Mouse (Mus musculus) heart, adult 2 months (tissue): ENCODE measurements around the gene Gnat1. TPM values are rescaled to one million over a fixed set of nuclear protein-coding genes. Genes with fewer than 3 reads are reported as not detected.

Source experiments
- DNase-seq, 2 experiments: peaks; one replicate each; pipeline ENCODE4 v3.0.0; 2021
- H3K27ac ChIP-seq: fragments of 200-600 bp; 2 replicates; pipeline ENCODE4 v1.8.1; 2022
- H3K27me3 ChIP-seq: fragments of 200-500 bp; 2 replicates; pipeline ENCODE4 v1.6.1; 2012; ENCODE audit warnings: mild to moderate bottlenecking, low read length, inconsistent platforms, mixed read lengths; ENCODE audit not compliant: control insufficient read depth, insufficient read depth
- H3K36me3 ChIP-seq: fragments of 200-500 bp; 2 replicates; pipeline ENCODE4 v1.6.1; 2012; ENCODE audit warnings: low read length, inconsistent platforms; ENCODE audit not compliant: control insufficient read depth, insufficient read depth
- H3K4me1 ChIP-seq: fragments of 200-500 bp; 2 replicates; pipeline ENCODE4 v1.6.1; 2011; ENCODE audit warnings: low read length; ENCODE audit not compliant: control insufficient read depth, insufficient read depth
- H3K4me3 ChIP-seq: fragments of 200-600 bp; 2 replicates; pipeline ENCODE4 v1.8.1; 2022
- H3K79me2 ChIP-seq: fragments of 200-500 bp; replicated peaks from 2 replicates; pipeline ENCODE4 v1.6.1; 2012; ENCODE audit warnings: mild to moderate bottlenecking, inconsistent platforms, low read length, moderate library complexity, mixed read lengths; ENCODE audit not compliant: control insufficient read depth, insufficient read depth
- H3K9ac ChIP-seq: fragments of 200-500 bp; 2 replicates; pipeline ENCODE4 v1.6.1; 2012; ENCODE audit warnings: low read depth, mild to moderate bottlenecking, control low read depth, inconsistent platforms, low read length, mixed read lengths
- CTCF ChIP-seq: fragments of 200-600 bp; IDR thresholded peaks from 2 replicates; pipeline ENCODE4 v1.8.1; 2022; ENCODE audit warnings: antibody characterized with exemption, mild to moderate bottlenecking, moderate library complexity
- EP300 ChIP-seq: fragments of 200-500 bp; IDR thresholded peaks from 2 replicates; pipeline ENCODE4 v1.6.1; 2011; ENCODE audit warnings: low read depth, low read length, control low read depth; ENCODE audit not compliant: insufficient read depth
- POLR2A ChIP-seq: fragments of 200-500 bp; IDR thresholded peaks from 2 replicates; pipeline ENCODE4 v1.6.1; 2011; ENCODE audit warnings: mild to moderate bottlenecking, low read depth, low read length, control low read depth; ENCODE audit not compliant: insufficient read depth
- WGBS: fragments of 180-500 bp; shearing (Covaris S2); methylation state at CpG from one replicate; pipeline ENCODE4 v1.1.7; 2018; 5-methylcytosine and 5-hydroxymethylcytosine counted together
- intact Hi-C: fragments of 180-260 bp; cut with DNase I; formaldehyde crosslinking; loops from one replicate; pipeline ENCODE4 v1.15.1; 2025
- polyA plus RNA-seq: library from polyadenylated mRNA; depleted of rRNA; stranded (reverse); fragments of >200 nt; gene quantifications from 2 replicates; pipeline ENCODE4 v1.2.3, GENCODE M21; 2012
- total RNA-seq, 2 experiments: library from RNA; stranded (reverse); gene quantifications; 2 replicates each; pipeline ENCODE4 v1.2.3; 2021

Gene Gnat1
- total and polyA plus RNA-seq, 3 experiments: not detected

- under 1% methylated on average over 35 of the region's 35 CpGs for WGBS
- Histone ChIP-seq H3K4me3 (peak overlapping the region; percentile 86), H3K4me1 (peaks cover 15% of the 10 kb centered on the region), H3K36me3 (peaks cover 6% of the 10 kb centered on the region; the same call in 1 of the 2 replicates), H3K9ac (peak overlapping the region; percentile 98), H3K27me3 (no peaks in the 10 kb centered on the region), H3K79me2 (peaks cover 3% of the 10 kb centered on the region; the same call in 1 of the 2 replicates), H3K27ac (peak overlapping the region; percentile 97)
- TF ChIP-seq EP300 (no peak), CTCF (no peak; the same call in 1 of the 2 replicates), POLR2A (no peak)
- DNase-seq: peak in 1 of 2 experiments; percentile 21
- intact Hi-C loops: loop anchor here (5.0 kb wide), 1 partner anchor 67 kb away; the partner anchor contains the start of gene Hyal2
Measured at GRCm38 (mm10) chr9:107634406-107635278, 44.9 kb downstream of the Gnat1 start.

DNA sequence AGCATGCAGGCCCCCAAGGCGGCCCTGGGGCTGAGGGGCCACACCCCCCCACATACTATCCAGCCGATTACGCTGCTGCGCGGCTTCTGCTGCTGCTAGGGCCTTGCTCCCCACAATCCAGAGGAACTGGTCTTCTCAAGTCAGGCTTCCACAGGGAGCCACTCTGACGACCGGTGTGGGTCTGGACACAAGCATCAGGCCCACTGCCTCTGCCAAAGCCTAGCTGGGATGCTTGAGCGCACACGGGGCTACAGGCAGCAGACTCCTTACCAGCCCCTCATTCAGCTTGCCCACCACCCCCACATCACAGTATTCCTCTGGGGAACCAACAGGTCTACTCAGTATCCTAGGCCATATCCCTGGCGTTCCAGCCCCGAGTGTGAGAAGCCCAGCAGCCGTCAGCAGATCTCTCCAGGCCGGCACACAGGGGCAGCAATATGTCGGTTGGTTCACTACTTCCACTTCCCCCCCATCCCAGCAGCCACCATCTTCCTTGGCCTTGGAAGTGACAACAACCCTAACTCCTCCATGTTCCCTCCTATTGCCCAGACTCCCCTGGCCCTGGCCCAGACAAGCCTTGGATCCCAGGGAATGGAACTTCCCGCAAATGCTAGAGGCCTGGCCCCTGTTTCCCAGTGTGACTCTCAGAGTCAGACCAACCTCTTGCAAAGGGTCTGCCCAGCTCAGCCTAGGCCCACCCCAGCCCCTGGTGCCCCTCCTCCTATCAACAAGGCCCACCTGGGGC is 45.7 kb downstream of the Gnat1 start:
- Histone ChIP-seq H3K4me1 (peaks cover 19% of the 10 kb centered on the region), H3K36me3 (peaks cover 6% of the 10 kb centered on the region; the same call in 1 of the 2 replicates), H3K9ac (peak overlapping the region; percentile 98), H3K79me2 (peaks cover 3% of the 10 kb centered on the region; the same call in 1 of the 2 replicates), H3K27me3 (no peaks in the 10 kb centered on the region), H3K4me3 (peak overlapping the region; percentile 86), H3K27ac (peak overlapping the region; percentile 97)
- TF ChIP-seq POLR2A (no peak), CTCF (no peak), EP300 (no peak)
- intact Hi-C loops: loop anchor here (1.0 to 5.0 kb wide), 2 partner anchors 22 to 67 kb away; partner anchors contain the start of gene Hyal2
- 2% methylated on average over 15 of the region's 15 CpGs for WGBS
- DNase-seq: peak; percentile 61 to 69

DNA sequence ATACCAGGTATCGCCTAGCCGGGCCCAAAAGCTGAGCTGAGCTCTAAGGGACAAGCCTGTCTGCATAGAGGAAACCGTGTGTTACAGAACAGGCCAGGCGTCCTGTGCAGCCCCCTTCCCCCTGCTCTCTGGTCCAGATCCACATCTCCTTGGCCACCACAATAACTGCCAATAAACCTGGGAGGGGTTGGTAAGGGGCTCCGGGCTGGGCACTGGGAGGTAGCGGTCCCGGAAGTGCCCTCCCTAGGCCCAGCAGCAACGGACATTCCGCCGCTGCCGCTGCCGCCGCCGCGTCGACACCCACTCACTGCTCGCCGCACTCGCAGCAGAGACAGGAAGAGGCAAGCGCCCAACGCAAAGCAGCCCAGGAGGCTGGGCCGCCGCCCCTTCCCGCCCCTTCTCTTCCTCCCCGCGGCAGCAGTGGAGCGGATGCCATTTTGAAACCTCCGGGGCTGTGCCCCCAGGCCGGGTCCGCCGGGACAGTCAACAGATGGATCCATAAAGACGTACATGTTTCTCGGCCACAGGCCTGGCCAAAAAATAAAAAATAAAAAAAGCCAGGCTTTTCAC is 46.3 kb downstream of the Gnat1 start:
- DNase-seq: peak; percentile 88 to 92
- H3K36me3 ChIP-seq: peaks cover 6% of the 10 kb centered on the region; the same call in 1 of the 2 replicates
- H3K4me1 ChIP-seq: peaks cover 22% of the 10 kb centered on the region
- peaks cover 3% of the 10 kb centered on the region; the same call in 1 of the 2 replicates for H3K79me2 ChIP-seq
- peak overlapping the region; percentile 97 for H3K27ac ChIP-seq
- intact Hi-C loops: loop anchor here (1.0 to 5.0 kb wide), 2 partner anchors 21 to 66 kb away; partner anchors contain the start of gene Hyal2
- no peaks in the 10 kb centered on the region for H3K27me3 ChIP-seq
- peak overlapping the region; percentile 98 for H3K9ac ChIP-seq
- TF ChIP-seq EP300: peak; percentile 72
- no peak for TF ChIP-seq CTCF
- peak; percentile 78 for TF ChIP-seq POLR2A
- WGBS: under 1% methylated on average over 33 of the region's 33 CpGs
- peak overlapping the region; percentile 86 for H3K4me3 ChIP-seq

DNA sequence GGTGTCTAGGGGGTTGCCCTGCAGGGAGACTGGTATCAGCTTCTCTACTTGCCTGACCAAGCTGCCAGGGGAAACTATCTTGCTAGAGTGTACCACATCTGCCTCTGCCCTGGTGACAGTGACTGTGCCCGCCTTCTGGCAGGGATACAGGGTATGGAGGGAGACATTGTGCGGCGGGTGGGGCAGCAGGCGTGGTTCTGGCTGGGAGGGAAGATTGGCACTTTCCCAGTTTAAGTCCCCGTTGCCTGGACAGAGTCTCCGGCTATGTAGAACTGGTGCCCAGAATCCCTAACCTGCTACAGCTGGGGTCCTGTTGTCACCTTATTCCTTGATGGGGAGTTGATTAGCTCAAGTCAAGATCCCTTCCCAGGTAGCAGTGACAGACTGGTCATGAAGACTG is 47.0 kb downstream of the Gnat1 start:
- H3K79me2 ChIP-seq: peaks cover 6% of the 10 kb centered on the region
- H3K9ac ChIP-seq: peak overlapping the region; percentile 98
- H3K4me3 ChIP-seq: peak overlapping the region; percentile 86
- no peaks in the 10 kb centered on the region for H3K27me3 ChIP-seq
- peaks cover 29% of the 10 kb centered on the region for H3K4me1 ChIP-seq
- DNase-seq: peak; percentile 79 to 82
- TF ChIP-seq POLR2A (peak; percentile 29; the same call in 1 of the 2 replicates), CTCF (no peak), EP300 (no peak)
- H3K27ac ChIP-seq: peak overlapping the region; percentile 97
- peaks cover 6% of the 10 kb centered on the region; the same call in 1 of the 2 replicates for H3K36me3 ChIP-seq
- intact Hi-C loops: loop anchor here (5.0 kb wide), 1 partner anchor 65 kb away; the partner anchor contains the start of gene Hyal2
- WGBS: 0% methylated on average over 6 of the region's 6 CpGs

DNA sequence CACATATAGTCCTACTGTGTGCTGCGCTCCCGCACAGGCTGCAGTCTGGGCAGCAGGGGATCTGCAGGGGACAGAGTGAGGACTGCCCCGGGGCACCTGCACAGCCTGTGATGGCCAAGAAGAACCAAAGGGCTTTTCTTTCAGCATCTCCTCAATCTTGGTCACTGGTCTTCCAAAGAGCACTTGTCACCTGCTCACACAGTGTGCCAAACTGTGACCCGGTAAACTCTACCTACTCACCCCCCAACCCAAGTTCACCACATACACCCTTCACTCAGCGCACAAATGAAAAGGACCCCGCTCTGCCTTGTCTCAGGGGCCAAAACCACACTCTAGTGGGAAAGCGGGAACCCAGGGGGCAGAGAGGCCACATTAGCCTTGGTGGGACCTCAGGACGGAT is 47.7 kb downstream of the Gnat1 start:
- Histone ChIP-seq H3K36me3 (peaks cover 6% of the 10 kb centered on the region; the same call in 1 of the 2 replicates), H3K4me1 (peaks cover 32% of the 10 kb centered on the region), H3K79me2 (peaks cover 6% of the 10 kb centered on the region), H3K27ac (peak overlapping the region; percentile 97), H3K27me3 (no peaks in the 10 kb centered on the region), H3K9ac (peak overlapping the region; percentile 98; the same call in 1 of the 2 replicates), H3K4me3 (peak overlapping the region; percentile 86; the same call in 1 of the 2 replicates)
- intact Hi-C loops: loop anchor here (5.0 kb wide), 1 partner anchor 65 kb away; the partner anchor contains the start of gene Hyal2
- TF ChIP-seq CTCF (no peak), EP300 (no peak)
- DNase-seq: peak in 1 of 2 experiments; percentile 33
- 57% methylated on average over 8 of the region's 8 CpGs for WGBS
